Mouse (Mus musculus) midbrain, embryonic 11.5 days (tissue): ENCODE results near the gene Crebrf. TPM values are rescaled to one million over a fixed set of nuclear protein-coding genes. Genes with fewer than 3 reads are reported as not detected.

Source experiments
- ATAC-seq: fragments of 200-750 bp; cut with Nextera tagmentation; 2 replicates; pipeline ENCODE4 v1.8.0; 2017; ENCODE audit warnings: moderate TSS enrichment, moderate library complexity; ENCODE audit not compliant: low FRiP score
- DNase-seq: peaks from one replicate; pipeline ENCODE4 v3.0.0; 2015; ENCODE audit warnings: low spot score; ENCODE audit errors: missing footprints
- H3K27ac ChIP-seq: fragments of 300-500 bp; sonication (generic); 2 replicates; pipeline ENCODE4 v1.5.1; 2014; ENCODE audit warnings: low read depth, low read length
- H3K27me3 ChIP-seq: fragments of 300-500 bp; sonication (generic); 2 replicates; pipeline ENCODE4 v1.6.1; 2014; ENCODE audit warnings: mild to moderate bottlenecking, low read length, moderate library complexity, mixed read lengths; ENCODE audit not compliant: control insufficient read depth, insufficient read depth
- H3K36me3 ChIP-seq: fragments of 300-500 bp; sonication (generic); 2 replicates; pipeline ENCODE4 v1.6.1; 2014; ENCODE audit warnings: mild to moderate bottlenecking, low read length, moderate library complexity, mixed read lengths; ENCODE audit not compliant: control insufficient read depth, insufficient read depth
- H3K4me1 ChIP-seq: fragments of 300-500 bp; sonication (generic); 2 replicates; pipeline ENCODE4 v1.6.1; 2014; ENCODE audit warnings: low read length; ENCODE audit not compliant: control insufficient read depth, insufficient read depth
- H3K4me2 ChIP-seq: fragments of 300-500 bp; sonication (generic); 2 replicates; pipeline ENCODE4 v1.6.1; 2014; ENCODE audit warnings: mild to moderate bottlenecking, moderate library complexity
- H3K4me3 ChIP-seq: fragments of 300-500 bp; sonication (generic); 2 replicates; pipeline ENCODE4 v1.5.1; 2014; ENCODE audit warnings: low read depth, low read length
- H3K9ac ChIP-seq: fragments of 300-500 bp; sonication (generic); 2 replicates; pipeline ENCODE4 v1.6.1; 2014; ENCODE audit warnings: low read length
- H3K9me3 ChIP-seq: fragments of 300-500 bp; sonication (generic); 2 replicates; pipeline ENCODE4 v1.6.1; 2016; ENCODE audit warnings: low read length; ENCODE audit not compliant: control insufficient read depth
- WGBS: fragments of 180-500 bp; shearing (Covaris S2); extraction: QIAGEN DNeasy Blood & Tissue Kit; methylation state at CpG from one replicate; pipeline ENCODE4 v1.1.7; 2014; 5-methylcytosine and 5-hydroxymethylcytosine counted together
- polyA plus RNA-seq: library from polyadenylated mRNA; unstranded; fragments of >200 nt; fragmentation: Nextera tagmentation; extraction: Ambion mirVana; gene quantifications from 2 replicates; pipeline ENCODE4 v1.2.1, GENCODE M21; 2014

Crebrf gene
- polyA plus RNA-seq, 1 experiment from 2014 or later, result 4.0 TPM

DNA sequence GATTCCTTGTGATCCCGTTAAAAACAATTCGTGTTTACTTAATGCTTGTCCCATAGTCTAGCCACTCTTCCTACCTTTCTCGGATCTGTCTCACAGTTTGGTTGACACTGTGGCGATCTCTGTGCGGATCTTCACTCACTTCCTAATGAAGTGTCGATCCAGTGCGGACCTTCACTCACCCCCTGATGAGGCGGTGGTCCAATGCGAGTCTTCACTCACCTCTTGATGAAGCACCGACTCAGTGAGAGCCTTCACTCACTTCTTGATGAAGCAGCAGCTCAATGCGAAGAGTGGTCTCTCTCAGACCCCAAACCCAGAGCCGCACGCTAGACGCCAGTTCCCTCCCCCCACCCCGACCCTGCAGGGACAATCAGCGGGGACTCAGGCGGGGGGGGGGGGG, 110.7 kb downstream of the Crebrf start:
- Histone ChIP-seq H3K27me3 (no peaks in the 10 kb centered on the region), H3K4me1 (no peaks in the 10 kb centered on the region), H3K36me3 (no peaks in the 10 kb centered on the region), H3K4me2 (no peak overlapping the region), H3K9ac (no peak overlapping the region), H3K9me3 (no peaks in the 10 kb centered on the region), H3K4me3 (no peak overlapping the region), H3K27ac (no peak overlapping the region)
- 75% methylated on average over 16 of the region's 17 CpGs for whole genome bisulfite sequencing
- ATAC-seq (no peak), DNase-seq (no peak)

Other genes starting within 250 kb of the Crebrf start
- 129 and 130 TPM in 2 replicates for gene Ergic1, start 154.2 kb upstream of the Crebrf start, polyA plus RNA-seq
- 30.2 TPM in 2 replicates for gene Dusp1, start 153.5 kb upstream of the Crebrf start, polyA plus RNA-seq
- 104 and 110 TPM in 2 replicates for gene Atp6v0e, start 52.4 kb upstream of the Crebrf start, polyA plus RNA-seq
- gene Bnip1, start 65.4 kb downstream of the Crebrf start, polyA plus RNA-seq, result 52.9 and 54.1 TPM in 2 replicates
- not detected in 2 replicates for gene Nkx2-5, start 129.4 kb downstream of the Crebrf start, polyA plus RNA-seq
- 3.8 and 6.4 TPM in 2 replicates for gene Kifc5b, start 201.4 kb downstream of the Crebrf start, polyA plus RNA-seq
- 3.6 and 3.7 TPM in 2 replicates for gene Phf1, start 217.4 kb downstream of the Crebrf start, polyA plus RNA-seq
- gene Cuta, start 223.9 kb downstream of the Crebrf start, polyA plus RNA-seq, result 146 and 157 TPM in 2 replicates
- gene Syngap1, start 225.6 kb downstream of the Crebrf start, polyA plus RNA-seq, result 1.8 and 2.3 TPM in 2 replicates